Mouse (Mus musculus): ENCODE data around the gene Napsa. TPM values are rescaled to one million over a fixed set of nuclear protein-coding genes. Genes with fewer than 3 reads are reported as not detected.

Napsa gene
- not detected for total RNA-seq (2021)
- long read RNA-seq, experiment 1 = 0 reads
- long read RNA-seq, experiment 2 = 0 reads

DNA sequence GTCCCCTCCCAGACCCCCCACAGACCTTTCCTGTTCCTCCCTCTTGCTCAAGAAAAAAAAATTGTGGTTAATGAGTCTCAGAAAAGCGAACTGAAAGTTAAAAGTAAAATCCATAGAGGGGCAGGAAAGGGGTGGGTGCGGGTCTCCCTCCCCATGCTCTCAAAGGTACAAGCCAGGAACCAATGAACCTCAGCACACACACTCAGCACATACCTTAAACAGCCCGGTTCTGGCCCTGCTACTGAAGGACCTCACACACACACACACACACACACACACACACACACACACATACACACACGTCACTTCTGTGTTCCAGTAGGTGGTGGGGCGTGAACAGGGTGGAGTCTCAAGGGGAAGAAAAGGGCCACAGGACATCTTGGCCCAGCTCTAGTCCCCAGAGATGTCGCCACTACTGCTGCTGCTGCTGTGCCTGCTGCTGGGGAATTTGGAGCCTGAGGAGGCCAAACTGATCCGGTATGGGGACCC lies at the start of gene Napsa:
Gene Napsa, plus strand, starts transcription at position 168 of the 489 bp plus-strand sequence.
- DNase-seq = no peak

DNA sequence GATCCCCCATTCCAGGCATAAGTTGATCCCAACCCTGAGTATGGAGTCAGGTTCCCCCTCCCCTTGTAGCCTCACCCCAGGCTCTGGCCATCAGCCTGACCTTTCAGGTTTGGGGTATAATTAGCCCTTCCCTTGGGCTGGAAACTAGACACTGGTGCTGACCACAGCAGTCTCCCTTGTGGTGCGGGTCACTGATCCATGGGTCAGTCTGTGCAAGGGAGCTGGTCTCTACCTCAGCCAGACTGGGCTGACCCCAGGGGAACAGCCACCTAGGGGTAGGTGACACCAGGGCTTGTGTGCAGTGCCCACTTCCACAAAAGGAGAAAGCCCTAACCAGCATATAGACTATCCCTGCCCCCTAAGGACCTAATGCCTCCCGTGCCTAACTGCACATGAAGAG lies 49.1 kb upstream of the Napsa start:
- DNase-seq = peak; percentile 64
- intact Hi-C loops (cut with DNase I; ENCODE audit: low total_unique reads) = loop anchor here (5.0 kb wide), 1 partner anchor 39 kb away; no protein-coding TSS in a partner anchor

More for the DNA sequence above, at the start of gene Napsa:
- intact Hi-C loops (cut with DNase I; ENCODE audit: low total_unique reads) = no loop called here

DNA sequence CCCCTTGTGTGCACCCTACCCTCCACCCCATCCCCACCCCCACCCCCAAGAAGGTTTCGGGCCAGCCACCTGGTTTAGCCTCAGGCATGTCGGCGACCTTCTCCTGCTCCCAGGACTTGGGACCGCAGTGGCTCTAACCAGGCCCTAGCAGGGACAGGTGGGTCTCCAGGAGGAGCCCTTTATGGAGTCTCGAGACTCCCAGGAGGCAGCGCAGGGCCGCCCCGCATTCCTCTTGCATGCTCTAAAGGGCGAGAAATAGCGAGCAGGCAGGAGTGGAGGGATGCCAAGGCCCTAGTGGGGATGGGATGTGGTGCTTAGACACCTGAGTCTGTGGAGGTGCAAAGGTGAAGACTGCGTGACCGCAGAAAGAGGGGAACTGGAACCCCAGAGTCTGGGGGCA lies 47.7 kb upstream of the Napsa start, which contains the start of gene Mybpc2:
Gene Mybpc2, minus strand, starts transcription at position 155 of the 400 bp plus-strand sequence.
- intact Hi-C loops (cut with DNase I; ENCODE audit: low total_unique reads) = loop anchor here (5.0 kb wide), 1 partner anchor 38 kb away; no protein-coding TSS in a partner anchor
- DNase-seq = peak; percentile 81

DNA sequence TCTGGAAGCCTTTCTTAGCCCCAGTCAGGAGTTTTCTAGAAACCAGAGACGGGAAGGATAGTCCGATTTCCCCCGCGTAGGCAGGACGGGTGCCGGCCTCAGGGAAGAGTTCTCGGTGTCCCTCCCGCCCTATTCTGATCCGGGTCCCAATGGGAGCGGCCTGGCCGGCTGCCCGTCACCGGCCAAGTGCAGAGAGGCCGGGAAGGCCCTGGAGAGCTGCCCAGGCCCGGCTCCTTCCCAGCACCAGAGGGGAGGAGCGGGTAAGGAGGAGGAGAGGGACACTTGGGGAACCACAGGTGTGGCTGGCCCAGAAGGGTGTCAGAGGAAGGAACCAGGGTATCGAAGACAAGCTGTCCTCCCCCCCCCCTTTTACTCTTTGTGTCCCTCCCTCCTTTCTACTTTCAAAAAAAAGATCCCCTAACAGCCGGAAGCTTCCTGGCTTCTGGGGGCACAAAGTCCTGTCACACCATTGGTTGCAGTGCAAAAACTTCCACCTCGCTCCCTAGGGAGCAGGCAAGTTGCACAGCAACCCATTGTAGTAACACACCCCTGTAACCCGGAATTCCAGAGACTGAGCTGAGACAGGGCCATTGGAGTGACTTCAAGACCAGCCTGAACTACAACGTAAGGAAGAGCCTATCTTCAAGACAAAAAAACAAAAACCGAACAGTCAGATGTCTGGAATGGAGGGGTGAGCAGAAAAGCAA lies 46.9 kb upstream of the Napsa start:
- DNase-seq = peak; percentile 93
- intact Hi-C loops (cut with DNase I; ENCODE audit: low total_unique reads) = no loop called here

DNA sequence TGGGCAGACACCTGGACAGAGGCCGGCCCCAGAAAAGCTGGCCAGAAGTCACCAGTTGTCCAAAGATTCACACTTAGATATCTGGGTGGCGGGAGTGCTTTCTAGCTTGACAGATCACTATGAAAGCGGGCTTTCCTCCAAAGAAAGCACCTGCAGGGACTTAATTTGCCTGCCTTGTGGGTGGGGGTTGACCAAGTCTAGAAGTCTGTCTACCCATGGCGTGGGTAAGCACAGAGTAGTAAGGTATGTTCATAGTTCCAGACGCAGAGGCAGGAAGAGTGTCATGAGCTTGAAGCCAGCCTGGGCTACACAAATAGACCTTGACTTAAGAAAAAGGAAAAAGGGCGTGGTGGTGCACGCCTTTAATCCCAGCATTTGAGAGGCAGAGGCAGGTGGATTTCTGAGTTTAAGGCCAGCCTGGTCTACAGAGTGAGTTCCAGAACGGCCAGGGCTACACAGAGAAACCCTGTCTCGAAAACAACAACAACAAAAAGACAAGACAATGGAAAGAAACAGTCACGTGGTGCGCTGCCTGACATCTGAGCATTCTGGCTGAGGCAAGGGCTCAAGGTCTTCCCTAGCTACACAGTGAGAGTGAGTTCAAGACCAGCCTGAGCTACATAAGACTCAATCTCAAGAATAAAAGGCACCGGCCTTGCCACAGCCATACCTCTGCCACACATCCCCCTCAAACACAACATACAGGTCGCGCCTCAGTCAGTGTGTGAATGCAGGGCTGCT lies 45.6 kb upstream of the Napsa start:
- DNase-seq = no peak
- intact Hi-C loops (cut with DNase I; ENCODE audit: low total_unique reads) = no loop called here

DNA sequence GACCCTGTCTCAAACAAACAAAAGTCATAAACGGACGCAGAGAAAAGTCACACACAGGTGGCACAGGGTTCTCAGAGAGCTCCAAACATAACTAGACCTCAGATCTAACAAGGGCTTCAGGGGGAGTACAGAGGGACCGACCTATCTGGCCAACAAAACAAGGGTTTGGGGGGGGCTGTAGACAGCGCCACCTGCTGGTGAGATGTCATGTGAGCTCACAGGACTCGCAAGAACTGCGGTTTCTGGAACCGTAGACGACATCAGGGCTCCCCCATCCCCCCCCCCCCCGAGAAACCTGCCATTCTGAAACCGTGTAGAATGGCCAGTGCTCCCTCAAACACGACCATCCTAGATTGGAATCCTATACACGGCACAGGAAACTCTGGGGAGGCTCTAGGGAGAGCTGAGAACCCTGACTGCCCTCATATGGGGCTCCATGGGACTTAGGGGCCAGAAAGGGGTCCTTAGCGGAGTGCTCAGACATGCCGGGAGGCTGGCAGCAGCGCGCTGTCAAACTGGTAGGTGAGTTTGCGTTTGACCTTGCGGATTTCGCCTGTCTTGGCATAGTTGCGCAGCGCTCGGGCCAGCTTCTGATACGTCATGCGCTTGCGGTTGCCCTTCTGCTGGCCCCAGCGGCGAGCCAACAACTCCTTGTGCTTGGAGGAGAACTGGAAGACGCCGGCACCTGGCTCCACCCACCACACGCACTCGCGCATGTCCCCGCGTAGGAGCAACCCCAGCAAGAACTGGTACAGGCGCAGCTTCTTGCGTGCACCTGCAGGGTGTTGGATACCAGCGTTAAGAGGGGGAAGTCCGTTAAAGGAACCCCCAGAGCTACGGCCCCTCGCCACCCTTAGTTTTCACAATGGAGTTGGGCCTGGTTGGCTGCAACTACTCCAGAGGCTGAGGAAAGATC lies 44.4 kb upstream of the Napsa start:
- intact Hi-C loops (cut with DNase I; ENCODE audit: low total_unique reads) = no loop called here

DNA sequence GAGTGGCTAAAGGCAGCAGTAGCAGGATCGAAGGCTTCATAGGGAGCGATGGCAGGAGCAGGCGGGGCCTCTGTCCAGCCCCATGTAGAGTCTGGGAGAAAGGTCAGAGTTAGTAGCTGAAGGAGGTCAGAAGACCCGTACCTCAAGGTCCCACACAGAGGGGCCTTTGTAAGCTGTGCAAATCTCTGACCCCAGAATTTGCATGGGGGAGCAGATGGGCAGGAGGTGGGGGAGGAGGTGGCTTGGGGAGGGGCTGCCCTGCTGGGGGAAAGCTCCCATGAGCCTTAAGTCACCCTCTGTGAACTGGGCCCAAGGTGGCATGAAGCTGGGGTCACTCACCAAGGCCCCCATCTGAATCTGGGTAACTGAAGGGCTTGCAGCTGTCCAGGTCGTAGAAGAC lies 42.7 kb upstream of the Napsa start:
- DNase-seq = no peak
- intact Hi-C loops (cut with DNase I; ENCODE audit: low total_unique reads) = no loop called here

More for the DNA sequence above, 44.4 kb upstream of the Napsa start:
- DNase-seq = peak; percentile 77

DNA sequence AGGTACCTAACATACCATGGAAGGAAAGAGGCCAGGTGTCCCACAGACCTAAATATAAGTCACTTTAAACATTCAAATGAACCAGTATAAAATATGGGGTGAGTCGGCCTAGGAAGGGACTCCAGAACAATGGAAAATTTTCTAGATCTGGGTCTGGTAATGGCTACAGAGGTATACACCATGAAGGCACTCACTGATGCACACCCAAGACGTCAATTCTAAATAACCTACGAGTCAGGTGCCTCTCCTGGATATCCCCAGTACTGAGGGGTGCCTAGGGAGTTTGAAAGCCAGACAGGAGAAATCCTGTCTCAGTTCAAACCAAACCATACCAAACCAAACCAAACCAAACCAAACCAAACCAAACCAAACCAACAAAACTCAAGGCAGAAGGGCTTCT lies 41.7 kb upstream of the Napsa start:
- no peak for DNase-seq
- intact Hi-C loops (cut with DNase I; ENCODE audit: low total_unique reads) = no loop called here

DNA sequence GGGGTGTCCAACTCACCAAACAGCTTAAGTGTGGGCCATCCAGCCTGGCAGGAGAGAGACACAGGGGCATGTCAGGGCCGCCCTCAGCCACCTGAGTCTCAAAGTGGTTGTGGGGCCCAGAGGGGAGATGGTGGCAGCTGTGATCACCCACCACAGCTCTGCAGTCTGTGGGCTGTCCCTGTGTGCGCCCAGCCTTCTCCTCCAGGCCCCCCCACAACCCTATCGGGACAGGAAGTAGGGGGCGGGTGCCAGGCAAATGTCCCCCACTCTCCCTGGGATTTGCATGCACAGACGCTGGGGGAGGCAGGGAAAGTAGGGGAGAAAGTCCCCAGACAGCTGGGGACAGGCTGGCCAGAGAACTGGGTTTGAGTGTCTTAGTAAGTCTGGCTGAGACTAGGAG lies 41.0 kb upstream of the Napsa start:
- DNase-seq = no peak
- intact Hi-C loops (cut with DNase I; ENCODE audit: low total_unique reads) = no loop called here

DNA sequence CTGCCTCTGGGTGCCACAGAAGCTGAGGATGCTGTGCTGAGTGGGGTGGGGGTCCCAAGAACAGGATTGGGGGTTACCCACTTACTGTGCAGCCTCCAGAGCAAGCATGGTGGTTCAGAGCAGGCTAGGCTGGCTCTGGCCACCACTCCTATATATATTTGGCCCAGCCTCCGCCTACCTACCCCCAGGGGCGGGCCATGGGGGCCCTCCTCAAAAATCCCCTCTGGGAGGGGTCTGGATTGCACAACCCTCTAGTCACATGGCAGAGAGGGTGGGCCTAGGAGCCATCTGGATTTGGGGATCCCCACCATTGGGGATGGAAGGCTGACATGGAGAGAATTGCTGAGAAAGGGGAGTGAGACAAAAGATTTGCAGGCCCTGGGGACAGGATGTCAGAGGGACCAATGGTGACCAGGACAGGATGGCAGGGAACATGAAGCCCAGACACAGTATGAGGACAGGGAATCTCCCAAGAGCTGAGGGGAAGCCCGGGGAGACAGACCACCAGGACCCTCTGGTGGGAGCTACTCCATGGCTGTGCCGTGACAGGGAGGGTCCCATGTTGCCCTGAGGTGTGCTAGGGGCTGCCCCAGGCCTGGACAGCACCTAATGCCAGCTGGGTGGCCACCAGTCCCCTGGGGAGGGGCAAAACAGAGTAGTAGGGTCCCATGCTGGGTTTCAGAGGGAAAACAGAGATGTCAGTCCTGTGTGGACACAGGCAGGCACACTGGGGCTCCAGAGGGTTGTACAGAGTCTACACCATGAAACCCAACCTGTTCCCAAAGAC lies 40.0 kb upstream of the Napsa start, which contains the start of gene Spib:
Gene Spib, minus strand, starts transcription at position 126 of the 787 bp plus-strand sequence.
- no peak for DNase-seq
- intact Hi-C loops (cut with DNase I; ENCODE audit: low total_unique reads) = no loop called here

DNA sequence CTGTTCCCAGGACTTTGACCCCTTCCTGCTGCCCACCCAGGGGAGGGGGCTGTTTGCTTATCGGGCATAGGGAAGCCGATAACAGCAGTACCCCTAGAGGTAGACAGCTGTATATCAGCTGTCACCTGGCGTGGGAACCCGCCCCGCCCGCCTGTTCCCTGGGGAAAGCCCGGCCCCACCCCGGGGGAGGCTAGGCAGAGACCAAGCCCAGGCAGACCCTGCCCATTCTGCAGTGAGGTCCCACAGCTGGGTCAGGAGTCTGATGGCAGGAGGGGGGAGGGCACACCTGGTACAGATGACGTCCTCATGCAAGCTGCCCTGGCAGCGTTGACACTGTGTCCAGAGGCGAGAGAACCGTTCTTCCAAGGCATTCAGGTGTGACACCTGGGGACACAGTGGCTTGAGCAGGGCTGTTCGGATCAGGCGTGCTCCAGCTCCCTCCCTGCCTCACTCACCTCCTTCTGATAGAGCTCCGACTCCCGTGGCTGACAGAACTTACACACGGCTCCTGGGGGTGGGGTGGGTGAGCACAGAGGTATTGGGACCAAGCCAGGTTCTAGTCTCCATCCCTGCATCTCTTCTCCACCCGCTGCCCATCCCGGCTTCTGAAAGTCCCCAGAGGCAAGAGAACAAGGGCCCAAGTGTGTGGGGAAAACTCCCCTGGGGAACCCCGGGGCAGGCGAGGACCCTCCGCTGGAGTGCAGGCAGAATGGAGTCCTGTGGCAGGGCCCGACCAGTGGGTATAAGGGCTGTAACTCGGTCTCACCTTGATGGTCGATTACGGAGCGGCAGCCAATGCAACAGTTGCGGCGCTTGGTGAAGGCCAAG lies 39.0 kb upstream of the Napsa start:
- DNase-seq = no peak
- intact Hi-C loops (cut with DNase I; ENCODE audit: low total_unique reads) = no loop called here

DNA sequence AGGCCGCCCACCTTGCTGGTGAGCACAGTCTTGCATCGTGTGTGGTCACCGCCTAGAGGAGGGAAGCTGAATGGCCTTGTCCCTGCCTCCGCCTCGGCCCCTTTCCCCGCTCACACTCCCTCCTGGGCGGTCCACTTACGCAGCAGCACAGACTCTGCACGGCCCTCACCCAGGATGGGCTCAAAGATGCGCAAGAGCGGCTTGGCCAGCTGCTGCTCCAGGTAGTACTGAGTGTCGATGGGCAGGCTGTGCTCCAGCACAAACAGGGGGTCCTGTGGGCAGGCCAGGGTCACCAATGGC lies 38.5 kb upstream of the Napsa start:
- no peak for DNase-seq
- intact Hi-C loops (cut with DNase I; ENCODE audit: low total_unique reads) = no loop called here

DNA sequence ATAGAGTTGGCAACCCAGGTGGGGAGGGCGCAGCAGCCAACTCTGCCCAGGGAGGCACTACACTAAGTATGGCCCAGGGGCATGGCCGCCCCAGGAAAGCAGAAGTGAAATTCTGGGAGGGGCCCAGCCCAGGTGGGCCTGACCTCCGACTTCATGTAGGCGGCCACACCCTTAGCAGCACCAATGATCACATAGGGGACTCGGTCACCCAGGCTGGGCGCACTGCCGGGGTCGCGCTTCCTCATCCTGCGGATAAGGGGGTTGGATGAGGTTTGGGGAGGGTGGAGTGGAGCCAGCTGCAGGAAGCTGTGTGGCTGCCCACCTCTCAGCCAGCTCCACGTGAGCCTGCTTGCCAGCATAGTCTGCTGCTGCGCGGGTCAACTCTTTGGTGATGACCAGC lies 37.9 kb upstream of the Napsa start:
- intact Hi-C loops (cut with DNase I; ENCODE audit: low total_unique reads) = no loop called here
- no peak for DNase-seq

DNA sequence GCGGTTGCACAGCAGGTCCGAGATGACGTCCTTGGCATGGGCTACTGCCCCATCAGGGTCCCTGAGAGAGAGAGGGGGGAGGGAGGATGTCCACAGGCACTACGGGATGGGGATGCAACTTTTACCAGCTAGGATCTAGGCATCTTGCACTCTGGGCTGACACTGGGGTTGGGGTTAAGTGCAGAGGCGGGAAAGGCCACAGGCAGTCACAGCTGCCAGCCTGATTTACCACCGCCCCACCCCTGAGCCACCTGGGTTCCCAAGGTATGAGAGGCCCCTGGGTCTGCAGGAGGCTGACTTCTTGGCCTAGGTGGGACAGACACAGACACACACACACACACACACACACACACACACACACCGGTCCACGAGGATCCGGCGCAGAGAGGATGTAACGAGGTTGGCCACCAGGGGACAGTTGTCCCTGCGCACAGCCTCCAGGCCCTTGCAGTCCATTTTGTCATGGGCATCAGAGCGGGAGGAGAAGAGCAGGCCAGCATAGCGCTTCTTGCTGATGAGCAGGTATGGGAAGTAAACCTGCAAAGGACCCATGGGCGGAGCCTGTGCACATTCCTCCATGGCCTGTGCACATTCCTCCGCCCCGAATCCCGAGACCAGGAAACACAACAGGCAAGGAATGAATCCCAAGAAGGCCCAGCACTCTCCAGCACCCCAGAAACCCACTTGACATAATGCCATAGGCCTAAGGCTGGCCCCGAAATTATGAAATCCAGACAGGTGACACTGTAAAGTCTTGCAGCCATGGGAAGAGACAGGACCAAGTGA lies 37.3 kb upstream of the Napsa start:
- intact Hi-C loops (cut with DNase I; ENCODE audit: low total_unique reads) = no loop called here
- DNase-seq = no peak

DNA sequence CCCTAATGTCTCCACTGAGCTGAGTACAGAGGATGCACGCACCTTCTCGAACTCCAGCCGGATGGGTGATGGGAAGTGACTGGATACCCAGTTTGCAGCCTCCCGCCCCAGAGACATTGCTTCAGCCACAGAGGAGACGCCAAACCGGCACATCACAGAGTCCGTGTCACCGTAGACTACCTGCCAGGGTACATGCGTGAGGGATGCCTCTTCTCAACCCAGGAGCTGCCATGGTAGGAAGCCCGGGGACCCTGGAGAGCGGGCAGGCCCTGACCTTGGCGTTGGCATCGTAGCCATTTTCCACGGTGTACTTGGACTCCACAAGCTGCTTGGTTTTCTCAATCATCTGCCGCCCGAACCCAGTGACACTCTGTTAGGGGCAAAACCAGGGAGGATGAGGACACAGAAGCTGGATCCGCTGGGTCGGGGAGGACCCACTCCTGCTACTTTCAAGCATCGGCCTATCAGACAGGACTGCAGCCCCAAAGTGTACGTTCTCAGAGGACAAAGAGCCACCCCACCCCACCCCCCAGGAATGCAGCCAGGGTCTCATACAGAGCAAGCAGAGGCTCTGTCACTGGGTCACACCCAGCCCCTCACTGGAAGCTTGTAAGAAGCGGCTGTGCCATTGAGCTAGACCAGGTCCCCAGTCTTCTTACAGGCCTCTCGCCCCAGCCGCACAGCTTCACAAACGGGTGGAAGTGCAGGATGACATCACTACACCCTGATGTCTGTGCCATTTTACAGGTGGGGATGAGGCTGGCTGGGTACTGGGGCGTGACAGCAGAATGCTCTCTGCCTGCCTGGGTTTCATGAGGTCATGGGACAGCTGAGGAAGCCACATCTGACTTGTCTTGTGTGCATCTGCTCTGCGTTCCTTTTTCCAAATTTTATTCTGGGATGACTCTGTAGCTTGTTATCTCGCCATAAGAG lies 36.3 kb upstream of the Napsa start:
- intact Hi-C loops (cut with DNase I; ENCODE audit: low total_unique reads) = no loop called here
- no peak for DNase-seq

DNA sequence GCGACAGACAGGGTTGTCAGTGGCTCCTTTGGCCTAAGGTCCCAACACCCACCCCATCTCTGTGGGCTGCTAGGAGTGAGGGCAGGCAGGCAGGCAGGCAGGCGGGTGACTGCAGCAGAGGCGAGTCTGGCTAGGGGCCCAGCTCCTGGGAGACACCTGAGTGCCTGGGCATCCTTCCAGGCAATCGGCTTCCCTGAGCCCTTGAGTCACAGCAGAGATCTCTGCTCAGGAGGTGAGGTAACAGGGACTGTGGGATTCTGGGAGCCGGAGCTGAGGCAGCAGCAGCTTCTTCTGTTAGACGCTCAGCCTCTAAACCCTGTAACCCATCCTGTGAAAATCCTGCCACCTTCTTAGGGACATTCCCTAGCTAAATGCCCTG lies 35.6 kb upstream of the Napsa start:
- intact Hi-C loops (cut with DNase I; ENCODE audit: low total_unique reads) = no loop called here
- no peak for DNase-seq

All from gastrocnemius, postnatal 14 days (tissue).